Mouse (Mus musculus): ENCODE data around the gene Ube2d1. TPM values are rescaled to one million over a fixed set of nuclear protein-coding genes. Genes with fewer than 3 reads are reported as not detected.

Gene Ube2d1
- total RNA-seq, 2 experiments from 2014 or later: 12.4 to 24.8 TPM

DNA sequence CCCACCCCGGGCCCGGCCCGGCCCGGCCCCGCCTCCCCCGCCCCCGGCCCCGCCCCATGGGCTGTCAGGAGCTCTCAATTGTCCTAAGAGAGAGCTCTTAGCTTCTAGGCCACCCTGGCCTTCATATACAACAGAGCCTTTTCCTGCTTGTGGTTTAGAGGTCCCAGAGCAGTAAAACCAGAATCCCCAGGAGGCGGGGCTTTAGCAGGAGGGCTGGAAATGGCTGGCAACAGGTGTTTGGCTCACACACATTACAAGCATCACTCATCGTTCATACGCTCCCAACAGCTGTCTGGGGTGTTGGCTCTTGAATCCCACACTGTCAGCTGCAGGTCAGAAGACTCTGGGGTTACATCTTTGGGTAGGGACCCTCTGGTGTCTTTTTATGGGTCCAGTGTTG is 7.2 kb upstream of the Ube2d1 start:
- ATAC-seq (replicated peaks; ENCODE audit: low FRiP score, low TSS enrichment, poor library complexity, severe bottlenecking): no peak

DNA sequence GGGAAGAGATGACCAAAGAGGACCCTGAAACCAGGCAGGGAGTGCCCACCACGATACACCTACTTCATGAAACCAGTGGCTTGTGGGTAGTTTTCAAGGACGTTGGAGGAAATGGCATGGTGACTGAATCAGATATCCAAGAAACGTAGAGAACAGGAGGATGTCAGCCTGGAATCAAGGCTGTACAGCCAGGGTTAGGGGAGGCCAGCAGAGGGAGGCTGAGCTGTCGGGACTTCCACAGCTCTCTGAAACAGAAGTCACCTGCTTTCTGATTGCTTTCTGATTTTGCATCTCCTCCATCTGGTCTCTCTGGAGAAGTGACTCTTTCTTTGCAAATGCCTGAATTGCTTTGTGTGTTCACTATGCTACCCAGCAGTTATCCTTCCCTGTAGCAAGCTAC is 6.7 kb upstream of the Ube2d1 start:
- ATAC-seq (replicated peaks; ENCODE audit: low FRiP score, low TSS enrichment, poor library complexity, severe bottlenecking): no peak; the same call in 1 of the 2 replicates

DNA sequence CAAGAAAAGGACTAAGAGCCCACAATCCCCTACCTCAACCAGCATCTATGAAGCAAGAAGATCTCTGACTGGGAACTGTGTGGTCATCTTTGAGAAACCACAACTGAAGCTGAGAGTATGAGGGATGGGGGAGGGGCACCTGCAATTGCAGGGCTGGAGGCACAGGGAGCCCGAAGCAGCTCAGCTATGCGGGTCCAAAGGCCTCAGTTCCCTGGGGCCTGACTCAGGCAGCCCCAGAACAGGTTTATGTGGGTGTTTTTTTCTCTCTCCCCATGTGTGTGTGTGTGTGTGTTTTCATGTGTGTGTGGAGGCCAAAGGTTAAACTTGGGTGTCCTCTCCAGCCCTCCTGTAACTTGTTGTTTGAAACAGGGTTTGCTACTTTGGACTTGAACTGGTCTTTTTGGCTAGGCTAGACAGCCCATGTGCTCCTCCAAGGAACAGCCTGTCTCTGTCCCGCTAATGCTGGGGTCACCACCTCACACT is 6.2 kb upstream of the Ube2d1 start:
- no peak for ATAC-seq (replicated peaks; ENCODE audit: low FRiP score, low TSS enrichment, poor library complexity, severe bottlenecking)

DNA sequence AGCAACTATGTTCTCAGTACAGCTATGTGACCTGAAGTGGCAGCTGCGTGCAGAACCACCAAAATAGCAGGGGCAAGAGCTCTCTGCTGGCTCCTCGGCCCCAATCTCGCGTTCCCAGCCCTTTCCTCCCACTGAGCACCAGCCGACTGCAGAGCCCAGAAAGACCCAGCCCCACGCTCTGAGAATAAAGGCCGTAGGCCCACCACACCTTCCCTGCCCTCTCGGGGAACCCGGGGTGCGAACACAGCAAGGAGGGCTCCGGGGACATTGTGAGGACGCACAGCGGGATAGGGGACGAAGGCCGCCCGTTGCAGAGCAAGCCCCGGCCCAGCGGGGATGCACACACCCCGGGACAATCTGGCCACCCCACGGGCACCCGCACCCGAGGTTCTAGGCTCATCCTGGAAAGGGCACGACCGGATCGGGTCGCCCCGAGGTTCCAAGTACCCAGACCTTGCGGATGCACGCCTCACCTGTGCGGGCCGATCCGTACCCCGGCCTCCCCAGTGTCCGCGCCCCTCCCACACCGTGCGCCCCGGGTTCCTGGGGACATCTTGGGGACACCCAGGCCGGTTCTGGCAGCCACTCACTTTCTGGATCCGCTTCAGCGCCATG is 444 bp downstream of the Ube2d1 start:
- ATAC-seq (replicated peaks; ENCODE audit: low FRiP score, low TSS enrichment, poor library complexity, severe bottlenecking): peak; percentile 27; the same call in 1 of the 2 replicates

DNA sequence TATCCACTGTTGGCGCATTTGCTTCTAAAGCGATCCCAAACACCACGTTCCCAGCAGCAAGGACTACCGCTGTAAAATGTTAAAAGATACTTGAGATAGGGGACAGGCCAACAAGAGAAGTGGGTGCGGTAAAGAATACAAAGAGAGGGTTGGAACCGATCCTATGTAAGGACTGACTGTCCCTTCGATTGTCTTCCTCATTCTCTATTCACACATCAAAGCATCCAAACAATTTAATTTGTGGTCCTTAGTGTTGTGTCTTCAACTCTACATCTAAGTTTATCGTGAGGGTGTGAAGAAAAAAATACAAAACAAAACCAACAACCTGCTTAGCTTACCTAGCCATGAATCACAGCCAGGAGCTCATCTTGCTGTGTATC is 941 bp downstream of the Ube2d1 start:
- no peak for ATAC-seq (replicated peaks; ENCODE audit: low FRiP score, low TSS enrichment, poor library complexity, severe bottlenecking)

DNA sequence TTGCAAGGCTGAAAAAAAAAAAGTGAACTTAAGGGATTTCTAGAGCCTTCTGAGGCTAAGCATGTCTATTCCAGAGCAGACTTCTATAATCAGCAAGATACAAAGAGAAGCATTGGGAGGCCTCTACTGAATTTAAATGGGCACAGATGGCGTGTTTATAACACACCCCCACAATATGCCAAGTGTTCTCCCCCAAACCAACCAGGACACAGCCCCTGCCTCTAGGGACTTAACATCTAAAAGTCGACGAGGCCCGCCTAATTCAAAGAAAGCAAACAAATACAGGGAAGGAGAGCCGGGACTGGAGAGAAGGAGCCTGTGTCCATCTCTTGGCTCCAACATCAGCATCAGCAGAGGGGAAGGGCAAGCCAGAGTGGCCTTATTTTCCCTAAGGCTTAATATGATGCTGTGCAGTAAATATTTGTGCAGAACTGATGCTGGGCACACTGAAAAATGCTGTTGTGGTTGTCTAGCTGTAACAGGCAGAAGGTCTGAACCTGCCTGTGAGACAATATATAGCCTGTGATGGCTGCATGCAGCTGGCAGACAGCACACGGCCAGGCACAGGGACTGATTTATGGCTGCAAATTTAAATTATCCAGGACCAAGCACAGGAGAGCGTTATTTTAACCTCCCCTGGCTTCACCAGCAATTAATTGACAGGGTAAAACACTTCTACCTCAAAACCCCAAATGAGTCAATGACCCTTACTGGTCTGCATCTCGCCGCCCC is 11.9 kb downstream of the Ube2d1 start:
- ATAC-seq (replicated peaks; ENCODE audit: low FRiP score, low TSS enrichment, poor library complexity, severe bottlenecking): no peak

DNA sequence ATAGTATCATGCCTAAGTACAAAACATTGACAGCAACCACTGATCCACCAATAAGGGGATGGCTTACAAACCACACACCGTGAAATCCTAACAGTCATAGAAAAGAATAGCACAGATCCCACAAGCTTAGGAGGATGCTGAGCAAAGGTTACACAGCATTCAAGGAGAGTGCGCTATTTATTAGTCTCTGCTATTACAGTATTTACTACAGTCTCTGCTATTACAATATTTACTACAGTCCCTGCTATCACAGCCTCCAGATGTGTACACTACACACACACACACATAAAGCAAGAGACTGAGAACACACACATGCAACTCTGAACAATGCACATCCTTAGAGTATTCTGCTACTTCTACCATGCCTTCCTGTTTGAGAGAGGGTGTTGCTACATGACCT is 17.1 kb downstream of the Ube2d1 start:
- ATAC-seq (replicated peaks; ENCODE audit: low FRiP score, low TSS enrichment, poor library complexity, severe bottlenecking): no peak

DNA sequence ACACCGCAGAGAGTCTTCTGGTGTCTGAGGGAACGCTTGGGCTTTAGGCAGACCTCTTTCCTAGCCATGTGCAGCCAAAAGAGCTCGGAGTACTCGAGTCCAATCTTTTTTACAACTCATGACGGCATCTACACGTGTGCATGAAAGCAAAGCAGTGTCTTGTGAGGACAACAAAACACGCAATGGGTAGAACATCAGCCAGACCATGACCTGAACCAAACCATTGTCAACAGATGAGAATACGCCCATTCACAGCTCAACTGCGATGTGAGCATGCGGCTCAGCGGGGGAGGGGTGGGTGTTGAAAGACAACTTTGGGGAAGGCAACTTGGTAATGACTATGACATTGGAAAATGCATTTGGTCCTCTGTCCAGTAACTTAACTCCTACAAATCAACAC is 17.6 kb downstream of the Ube2d1 start:
- ATAC-seq (replicated peaks; ENCODE audit: low FRiP score, low TSS enrichment, poor library complexity, severe bottlenecking): no peak

DNA sequence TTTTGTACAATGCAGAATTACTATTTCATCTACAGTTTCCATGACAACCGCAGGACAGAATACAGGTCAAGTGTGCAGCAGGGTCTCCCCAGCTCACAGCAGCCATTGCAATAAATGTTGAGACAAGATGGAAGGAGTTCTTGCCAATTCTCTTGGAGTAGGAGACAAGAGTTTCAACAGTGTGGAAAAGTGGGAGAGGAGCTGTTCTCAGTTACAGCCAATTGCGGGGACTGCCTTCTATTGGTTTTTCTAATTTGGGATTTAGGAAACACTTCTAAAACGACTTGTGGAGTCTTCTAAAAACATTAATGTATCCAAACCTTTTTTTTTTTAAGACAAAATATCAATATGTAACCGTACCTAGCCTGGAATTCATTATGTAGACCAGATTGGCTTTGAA is 20.0 kb downstream of the Ube2d1 start:
- ATAC-seq (replicated peaks; ENCODE audit: low FRiP score, low TSS enrichment, poor library complexity, severe bottlenecking): no peak

DNA sequence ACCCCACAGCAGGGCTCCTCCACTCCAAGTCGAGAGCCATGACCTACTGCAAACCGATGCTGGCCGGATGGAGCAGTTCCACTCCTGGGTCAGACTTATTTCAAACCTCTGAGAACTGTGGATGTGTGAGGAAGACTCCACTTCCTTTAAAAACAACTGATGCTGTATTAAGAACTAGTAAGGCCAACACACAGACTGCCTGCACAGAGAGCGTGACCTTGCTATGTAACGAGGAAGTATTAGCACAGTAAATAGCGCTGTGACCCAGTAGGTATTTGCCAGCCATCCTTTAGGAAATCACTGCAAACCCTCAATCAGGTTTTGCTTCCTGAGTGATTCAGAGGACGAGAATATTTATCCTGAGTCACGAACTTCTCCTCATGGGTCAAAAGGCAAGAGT is 23.4 kb downstream of the Ube2d1 start:
- no peak for ATAC-seq (replicated peaks; ENCODE audit: low FRiP score, low TSS enrichment, poor library complexity, severe bottlenecking)

DNA sequence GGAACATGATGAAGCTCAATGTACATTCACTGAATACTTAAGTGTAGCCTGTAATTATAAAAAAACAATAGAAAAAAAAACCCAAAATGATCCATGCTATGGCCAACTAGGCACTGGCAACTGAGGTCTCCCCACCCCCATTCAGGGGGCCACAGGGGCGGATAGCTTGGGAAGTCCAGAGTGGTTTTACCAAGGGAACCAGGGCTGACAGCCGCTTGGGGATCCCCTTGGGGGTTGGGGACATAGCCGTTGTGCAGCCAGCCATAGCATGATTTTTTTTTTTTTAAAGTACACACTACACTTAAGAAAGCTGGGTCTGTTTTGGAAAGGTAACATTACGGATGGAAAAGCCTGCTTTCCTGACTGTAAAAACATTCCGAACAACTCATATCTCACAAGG is 26.1 kb downstream of the Ube2d1 start:
- no peak for ATAC-seq (replicated peaks; ENCODE audit: low FRiP score, low TSS enrichment, poor library complexity, severe bottlenecking)

DNA sequence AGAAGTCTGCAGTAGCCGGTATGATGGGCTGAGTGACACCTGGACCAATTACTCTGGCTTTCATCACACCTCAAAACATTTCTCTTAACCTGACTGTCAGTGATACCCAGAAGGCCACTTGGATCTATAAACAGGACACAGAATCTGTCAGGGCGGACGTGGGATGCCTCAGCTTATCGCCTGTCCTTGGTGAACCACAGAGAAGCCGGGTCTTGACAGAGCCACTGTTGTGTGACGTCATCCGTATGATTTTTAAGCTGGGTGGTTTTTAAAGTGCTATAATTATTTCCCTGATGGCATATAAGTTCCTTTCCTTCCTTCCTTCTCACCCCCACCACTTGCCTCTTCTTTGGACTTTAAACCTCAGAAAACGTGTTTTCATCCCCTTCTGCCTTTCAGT is 26.5 kb downstream of the Ube2d1 start:
- ATAC-seq (replicated peaks; ENCODE audit: low FRiP score, low TSS enrichment, poor library complexity, severe bottlenecking): no peak

DNA sequence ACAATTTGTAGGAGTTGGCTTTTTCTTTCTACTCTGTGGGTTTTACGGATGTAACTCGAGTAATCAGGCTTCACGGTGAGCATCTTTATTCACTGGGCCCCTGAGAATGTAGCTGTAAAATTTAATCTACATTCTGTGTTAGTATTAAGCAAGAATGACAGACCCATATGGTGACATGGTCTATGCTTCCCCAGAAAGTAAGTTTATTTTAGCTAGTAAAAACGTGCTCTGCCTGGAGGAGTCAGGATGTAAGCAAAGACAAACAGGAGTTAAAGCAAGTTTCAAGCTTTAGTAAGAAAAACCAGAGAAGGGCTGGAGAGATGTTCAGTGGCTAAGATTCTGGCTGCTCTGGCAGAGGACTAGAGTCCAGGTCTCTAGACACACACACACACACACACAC is 31.9 kb downstream of the Ube2d1 start:
- ATAC-seq (replicated peaks; ENCODE audit: low FRiP score, low TSS enrichment, poor library complexity, severe bottlenecking): no peak

DNA sequence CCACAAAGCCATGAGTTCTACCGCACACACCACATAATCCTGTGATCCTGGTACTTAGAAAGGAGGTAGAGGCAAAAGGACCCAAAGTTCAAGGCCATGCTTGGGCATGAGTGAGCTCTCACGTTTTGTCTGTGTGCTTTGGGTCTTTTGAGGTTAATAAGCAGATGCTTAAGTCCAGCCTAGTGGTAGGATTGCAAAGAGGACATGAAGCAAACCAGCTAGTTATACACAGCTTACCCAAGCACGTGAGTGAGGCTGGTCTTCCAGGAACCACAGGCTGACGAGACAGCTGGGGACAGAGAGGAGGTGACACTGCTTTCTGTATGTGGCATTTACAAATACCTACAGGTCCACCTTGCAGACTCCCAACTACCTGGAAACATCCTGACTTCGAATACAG is 32.6 kb downstream of the Ube2d1 start:
- no peak for ATAC-seq (replicated peaks; ENCODE audit: low FRiP score, low TSS enrichment, poor library complexity, severe bottlenecking)

DNA sequence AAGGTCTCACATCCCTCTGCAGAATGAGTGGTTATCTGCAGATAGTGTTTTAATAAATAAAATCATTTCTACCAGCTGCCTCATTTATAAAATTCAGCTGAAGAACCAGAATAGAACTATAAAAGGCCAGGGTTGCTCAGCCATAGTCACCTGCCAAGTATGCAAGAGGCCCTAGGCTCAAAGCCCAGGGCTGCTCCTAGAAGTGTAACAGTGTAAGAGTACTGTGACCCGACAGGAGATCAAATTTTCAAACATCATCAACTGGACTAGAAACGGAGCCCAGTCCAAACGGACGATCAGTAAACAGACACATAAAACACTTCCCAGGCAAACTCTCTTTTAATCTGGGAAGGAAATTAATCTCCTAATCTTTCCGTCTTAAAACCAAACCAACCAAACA is 33.2 kb downstream of the Ube2d1 start:
- no peak for ATAC-seq (replicated peaks; ENCODE audit: low FRiP score, low TSS enrichment, poor library complexity, severe bottlenecking)

DNA sequence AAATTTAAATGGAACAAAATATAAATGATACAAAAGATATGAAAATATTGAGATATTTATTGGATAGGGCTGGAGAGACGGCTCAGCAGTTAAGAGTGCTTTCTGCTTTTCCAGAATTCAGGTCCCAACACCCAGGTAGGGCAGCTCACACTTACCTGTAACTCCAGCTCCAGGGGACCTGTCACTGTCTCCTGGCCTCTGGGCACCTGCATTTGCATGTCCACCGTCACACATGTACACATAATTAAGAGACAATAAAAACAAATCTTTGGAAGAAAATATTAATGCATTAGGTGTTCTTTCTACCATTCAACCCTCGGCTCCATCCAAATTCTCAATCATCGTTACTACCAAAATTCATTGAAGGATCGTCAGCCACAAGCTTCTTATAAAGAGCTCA is 33.8 kb downstream of the Ube2d1 start:
- ATAC-seq (replicated peaks; ENCODE audit: low FRiP score, low TSS enrichment, poor library complexity, severe bottlenecking): no peak

DNA sequence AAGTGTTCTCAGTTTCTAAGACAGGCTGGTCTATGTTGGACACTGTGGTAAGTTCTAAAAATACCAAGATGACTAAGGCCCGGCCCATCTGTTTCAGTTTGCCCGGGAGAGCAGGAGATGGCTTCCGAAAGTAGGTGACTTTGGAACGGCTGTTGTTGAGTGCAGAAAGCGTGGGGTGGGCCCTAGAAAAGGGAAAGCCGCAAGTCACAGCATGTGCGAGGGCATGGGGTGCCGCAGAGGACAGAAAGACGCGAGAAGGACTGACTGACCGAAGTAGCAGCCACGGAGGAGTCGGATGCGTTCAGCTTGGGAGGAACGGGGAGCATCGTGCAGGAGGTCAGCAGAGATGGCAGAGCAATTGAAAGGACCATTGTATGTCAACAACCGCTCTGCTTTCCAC is 34.6 kb downstream of the Ube2d1 start:
- ATAC-seq (replicated peaks; ENCODE audit: low FRiP score, low TSS enrichment, poor library complexity, severe bottlenecking): no peak

DNA sequence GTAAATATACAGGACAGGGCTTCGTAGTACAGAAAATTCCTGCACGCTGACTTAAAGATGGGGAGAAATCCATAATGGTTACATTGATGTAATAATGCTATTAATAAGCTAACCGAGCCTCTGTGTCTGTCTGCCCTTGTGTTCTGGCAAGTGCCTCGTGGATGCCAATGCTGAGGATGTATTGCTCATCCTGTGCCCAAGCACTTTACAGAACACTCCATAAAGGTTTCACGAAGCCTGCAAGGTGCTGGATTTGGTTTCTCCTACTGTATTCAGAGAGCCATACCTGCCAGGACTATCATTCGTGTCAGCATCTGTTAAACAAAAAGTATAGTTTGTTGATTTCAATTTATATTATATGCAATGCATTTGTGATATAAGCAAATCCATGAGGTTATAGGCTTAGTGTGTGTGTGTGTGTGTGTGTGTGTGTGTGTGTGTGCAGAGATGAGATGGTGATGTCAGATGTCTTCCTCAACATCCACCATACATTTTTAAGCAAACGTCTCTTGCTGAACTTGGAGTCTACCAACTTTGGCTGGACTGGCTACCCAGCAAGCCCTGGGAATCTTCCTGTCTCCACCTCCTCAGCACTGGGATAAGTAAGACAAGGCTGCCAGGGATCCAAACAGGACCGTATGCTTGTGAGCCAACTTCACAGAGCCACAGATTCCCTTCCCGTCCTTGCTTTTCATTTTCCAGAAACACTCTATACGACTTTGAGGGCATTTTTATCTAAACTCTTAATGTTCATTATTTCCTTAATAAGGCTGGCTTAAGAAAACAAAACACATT is 35.8 kb downstream of the Ube2d1 start:
- no peak for ATAC-seq (replicated peaks; ENCODE audit: low FRiP score, low TSS enrichment, poor library complexity, severe bottlenecking)

DNA sequence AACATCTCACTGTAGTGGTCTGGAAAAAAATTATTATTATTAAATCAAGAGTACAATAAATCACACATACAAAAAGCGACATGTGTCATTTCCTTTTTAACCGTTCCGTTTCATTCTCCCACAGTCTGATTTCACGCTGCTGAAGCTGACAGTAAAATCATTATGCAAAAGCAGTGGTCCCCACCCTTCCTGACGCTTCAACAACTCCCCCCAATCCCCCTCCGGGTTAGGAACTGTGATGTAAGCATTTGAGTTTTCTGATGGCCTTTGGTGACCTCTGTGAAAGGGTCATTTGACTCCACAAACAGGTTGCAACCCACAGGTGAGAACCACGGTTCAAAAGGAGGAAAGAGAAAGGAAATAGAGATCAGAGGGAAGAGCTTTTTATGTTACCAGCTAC is 38.1 kb downstream of the Ube2d1 start:
- ATAC-seq (replicated peaks; ENCODE audit: low FRiP score, low TSS enrichment, poor library complexity, severe bottlenecking): no peak

DNA sequence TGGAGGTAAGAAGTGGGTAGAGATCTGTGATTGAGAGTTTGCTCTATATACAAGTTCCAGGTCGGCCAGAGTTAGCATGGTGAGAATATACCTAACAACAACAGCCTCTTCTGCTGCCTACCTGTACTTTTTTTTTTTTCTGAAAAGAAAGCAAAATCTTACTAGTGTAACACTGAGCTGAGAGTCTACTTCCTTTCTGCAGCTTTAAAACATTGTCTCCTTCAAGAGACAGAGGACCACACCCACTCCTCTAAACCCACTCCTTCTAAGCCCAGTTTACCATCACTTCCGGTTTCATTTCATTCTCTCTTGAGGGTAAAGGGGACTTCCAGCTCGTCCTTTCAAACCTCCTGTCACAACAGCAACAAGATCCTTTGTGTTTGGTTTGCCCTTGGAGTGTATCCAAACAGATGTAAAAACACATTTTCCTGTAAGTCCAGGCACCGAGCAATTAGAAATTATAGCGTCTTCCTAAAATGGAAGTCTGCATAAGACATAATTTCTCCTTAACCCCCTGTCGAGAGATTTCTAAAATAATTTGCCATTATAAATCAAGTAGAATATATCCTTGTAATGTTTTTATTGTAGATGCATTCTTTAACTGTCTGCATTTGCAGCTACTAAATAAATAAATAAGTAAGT is 45.5 kb downstream of the Ube2d1 start:
- no peak for ATAC-seq (replicated peaks; ENCODE audit: low FRiP score, low TSS enrichment, poor library complexity, severe bottlenecking)

All from megakaryocyte-erythroid progenitor cell, adult 5-6 weeks (primary cell).